Mouse (Mus musculus) lung, postnatal 36 days (tissue): ENCODE data around the gene Dbx2.

Experiments used
- DNase-seq: peaks from one replicate; pipeline ENCODE4 v3.0.0; 2022; ENCODE audit warnings: mixed read lengths

Dbx2 gene

GRCm38 (mm10) chr15:95655860-95656259 is at the start of gene Dbx2:
Gene Dbx2 (minus strand): TSS chr15:95655960.
- DNase-seq, result no peak

DNA sequence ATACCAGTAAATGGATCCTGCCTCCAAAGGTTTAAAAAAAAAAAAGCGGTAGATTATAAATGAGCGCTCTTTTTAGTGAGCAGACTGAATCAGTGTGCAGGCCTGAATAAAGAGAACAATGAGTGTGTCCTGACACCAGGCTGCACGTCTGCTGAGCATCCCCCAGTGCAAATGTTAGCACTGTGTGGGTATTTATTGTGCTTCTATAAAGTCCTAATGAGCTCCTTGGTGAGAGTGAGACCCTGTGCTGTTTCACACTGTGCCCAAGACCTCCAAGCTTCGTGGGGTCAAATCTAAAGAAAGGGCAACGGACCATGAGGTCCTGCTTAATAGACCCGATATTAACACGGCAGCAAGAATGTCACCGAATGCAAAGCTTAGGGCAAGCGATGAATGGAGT is 46.4 kb upstream of the Dbx2 start:
- no peak for DNase-seq

- no peak for DNase-seq
Measured at GRCm38 (mm10) chr15:95701573-95701972, 45.8 kb upstream of the Dbx2 start.

GRCm38 (mm10) chr15:95699371-95699770 is 43.6 kb upstream of the Dbx2 start:
- DNase-seq, result no peak

- DNase-seq, result peak; percentile 23
Measured at GRCm38 (mm10) chr15:95693759-95694158, 38.0 kb upstream of the Dbx2 start.

- DNase-seq, result no peak
Measured at GRCm38 (mm10) chr15:95691594-95691993, 35.8 kb upstream of the Dbx2 start.

DNA sequence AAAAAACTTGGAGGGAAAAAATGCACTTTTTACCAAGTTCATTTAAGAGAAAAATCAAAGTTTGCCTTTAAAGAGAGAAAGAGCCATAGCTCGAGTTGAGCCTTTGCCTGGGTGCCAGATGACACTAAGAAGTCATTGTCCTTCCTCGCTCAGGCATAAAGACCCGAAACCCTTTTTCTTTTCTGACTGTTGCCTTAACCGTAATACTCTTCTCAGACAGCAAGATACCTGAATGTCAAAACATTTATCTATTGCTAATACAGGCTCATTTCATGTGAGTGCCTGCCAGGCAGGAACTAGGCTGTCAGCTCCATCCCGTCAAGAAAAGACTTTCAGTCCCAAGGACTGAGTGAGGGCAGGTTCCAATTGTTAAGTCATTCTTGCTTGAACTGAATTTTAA is 35.4 kb upstream of the Dbx2 start:
- DNase-seq, result no peak

DNA sequence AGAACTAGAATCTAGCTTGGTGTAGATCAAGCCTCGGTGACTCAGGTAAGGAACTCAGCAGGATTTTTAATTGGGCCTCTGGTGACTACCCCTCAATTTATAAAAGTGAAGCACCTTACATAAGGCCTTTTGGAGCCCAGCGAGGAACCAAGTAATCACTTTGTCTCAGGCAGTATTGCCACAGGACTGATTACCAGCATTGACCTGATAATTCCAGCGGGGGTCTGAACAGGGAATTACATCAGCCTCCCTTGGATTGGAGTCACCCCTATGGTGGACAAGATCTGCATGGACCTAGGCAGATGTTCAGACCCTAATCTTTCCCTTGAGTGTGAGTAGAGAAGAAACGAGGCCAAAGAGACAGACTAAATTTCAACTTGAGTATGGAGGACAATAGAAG is 26.9 kb upstream of the Dbx2 start:
- no peak for DNase-seq

- no peak for DNase-seq
Measured at GRCm38 (mm10) chr15:95675645-95676044, 19.9 kb upstream of the Dbx2 start.

- no peak for DNase-seq
Measured at GRCm38 (mm10) chr15:95675176-95675575, 19.4 kb upstream of the Dbx2 start.

DNA sequence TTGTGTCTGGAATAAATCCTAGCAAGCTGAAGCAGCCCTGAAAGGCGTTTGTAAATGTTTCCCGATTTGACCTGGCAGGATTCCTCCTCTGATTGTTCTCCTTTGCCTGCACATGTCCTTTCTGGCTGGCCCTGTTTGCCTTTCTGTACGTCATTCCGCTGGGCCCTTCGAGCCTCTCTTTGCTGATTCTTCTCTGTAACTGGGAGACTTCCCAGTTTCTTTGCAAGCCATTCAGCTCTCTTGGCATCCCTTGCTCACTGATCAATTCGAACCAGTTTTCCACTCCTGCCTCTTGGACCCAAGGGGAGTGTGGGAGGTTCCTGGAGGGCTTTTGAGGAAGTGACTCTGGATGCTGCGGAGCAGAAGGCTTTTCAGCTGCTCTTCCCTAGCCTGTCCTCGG is 11.4 kb upstream of the Dbx2 start:
- DNase-seq, result peak; percentile 2

GRCm38 (mm10) chr15:95665002-95665401 is 9.2 kb upstream of the Dbx2 start:
- DNase-seq, result no peak

DNA sequence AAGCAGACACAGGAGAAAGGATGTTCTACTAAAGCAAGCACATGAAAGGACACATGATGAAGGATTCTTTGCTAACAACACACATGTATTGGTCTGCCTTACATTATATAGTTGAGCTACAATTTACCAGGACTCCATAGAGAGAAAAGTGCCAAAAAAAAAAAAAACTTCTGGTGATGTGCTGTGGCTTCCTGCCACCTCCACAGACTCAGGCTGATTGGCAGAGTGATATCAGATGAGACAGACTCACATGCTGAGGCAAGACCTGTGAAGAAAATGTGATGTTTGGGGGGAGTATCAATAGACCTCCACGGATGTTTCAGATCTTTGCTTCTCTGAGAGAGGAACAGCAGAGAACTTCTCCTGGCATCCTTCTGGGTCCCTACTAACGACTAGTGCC is 6.0 kb upstream of the Dbx2 start:
- no peak for DNase-seq

DNA sequence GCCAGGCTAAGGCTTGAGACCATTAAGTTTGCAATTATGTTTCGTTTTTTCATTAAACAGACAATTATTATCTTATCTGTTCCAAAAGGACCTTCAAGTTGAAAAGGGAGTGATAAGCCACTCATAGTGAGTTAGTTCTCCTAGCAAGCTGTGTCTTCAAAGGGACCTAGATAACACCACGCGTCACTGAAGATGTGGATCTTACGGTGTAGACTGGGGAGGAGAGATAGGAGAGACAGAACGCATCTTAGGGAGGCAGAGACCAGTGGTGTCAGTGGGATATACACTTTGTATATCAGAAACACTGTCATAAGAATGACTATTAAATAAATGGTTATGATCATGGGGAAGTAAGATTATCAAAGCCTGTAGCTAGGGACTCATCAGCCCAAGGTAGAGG is 4.6 kb upstream of the Dbx2 start:
- DNase-seq, result no peak

GRCm38 (mm10) chr15:95654211-95654897 is 1.4 kb downstream of the Dbx2 start:
- no peak for DNase-seq

DNA sequence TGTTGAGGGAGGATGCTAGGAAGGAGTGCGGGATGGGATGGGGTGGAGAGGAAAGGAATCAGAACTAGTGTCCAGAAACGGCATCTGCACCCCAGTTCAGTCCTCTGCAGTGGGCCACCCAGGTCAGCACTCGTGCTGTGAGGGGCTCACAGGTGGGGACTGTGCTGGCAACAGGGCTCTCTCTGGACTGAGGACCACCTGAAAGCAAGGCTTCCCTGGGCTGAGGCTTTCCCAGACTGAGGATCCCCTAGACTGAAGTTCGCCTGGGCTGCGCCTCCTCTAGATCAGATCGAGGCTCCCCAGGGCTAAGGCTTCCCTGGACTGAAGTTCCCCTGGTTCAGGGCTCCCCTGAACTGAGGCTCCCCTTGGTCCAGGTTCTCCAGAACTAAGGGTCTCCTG is 1.9 kb downstream of the Dbx2 start:
- no peak for DNase-seq

DNA sequence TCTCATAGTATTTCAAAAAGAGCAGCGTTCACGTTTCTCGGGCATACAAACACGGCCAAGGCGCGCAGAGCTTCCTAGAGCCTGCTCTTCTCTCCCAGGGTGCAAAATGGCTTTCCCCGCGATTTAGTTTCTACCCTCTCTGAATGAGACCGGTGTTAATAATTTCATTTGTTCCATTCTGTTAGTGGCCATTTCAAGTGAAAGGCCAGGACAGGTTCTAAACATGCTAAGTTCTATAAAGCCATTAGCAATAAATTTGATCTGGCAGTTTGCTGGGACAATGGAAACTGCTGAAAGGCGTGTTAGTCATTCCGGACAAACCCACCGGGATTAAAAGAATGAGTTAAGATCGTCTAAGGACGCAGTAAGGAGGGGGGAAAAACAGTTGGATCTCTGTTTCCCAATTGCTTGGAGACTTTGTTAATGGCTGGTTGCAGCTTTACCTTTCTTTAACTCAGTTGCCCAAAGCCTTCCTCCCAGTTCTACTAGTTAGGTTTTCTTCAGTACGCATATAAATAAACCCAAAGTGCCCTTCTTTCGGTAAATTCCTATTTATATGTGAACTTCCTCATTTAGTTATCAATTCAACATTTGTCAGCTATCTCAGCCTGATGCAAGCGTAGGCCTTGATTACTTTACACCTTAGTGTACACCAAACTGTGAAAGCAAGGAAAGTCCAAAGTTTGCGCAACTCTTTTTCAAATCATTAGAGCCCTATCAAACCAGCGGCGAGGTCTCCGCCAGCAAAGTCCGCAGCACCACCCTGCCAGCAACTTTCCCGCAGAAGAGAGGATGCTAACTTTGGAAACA is 2.7 kb downstream of the Dbx2 start:
- DNase-seq, result no peak

DNA sequence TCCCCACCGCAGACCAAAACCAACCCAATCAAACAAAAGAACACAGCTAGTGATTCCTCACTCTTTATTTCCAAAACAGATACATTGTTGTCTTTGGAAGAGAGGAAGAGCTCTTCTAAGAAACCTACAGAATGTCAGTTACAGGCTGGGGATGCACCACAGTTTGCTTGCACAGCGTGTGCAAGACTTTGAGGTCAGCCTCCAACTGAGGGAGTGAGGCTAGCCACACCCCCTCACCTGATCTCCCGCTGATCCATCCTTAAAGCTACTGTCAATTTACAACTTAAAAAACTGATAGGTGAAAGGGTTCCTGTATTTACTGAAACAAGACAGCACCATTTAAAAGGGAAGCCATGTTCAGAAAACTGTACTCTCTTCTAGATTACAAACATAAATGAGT is 3.9 kb downstream of the Dbx2 start:
- DNase-seq, result no peak

- DNase-seq, result no peak
Measured at GRCm38 (mm10) chr15:95643505-95644029, 12.2 kb downstream of the Dbx2 start.

DNA sequence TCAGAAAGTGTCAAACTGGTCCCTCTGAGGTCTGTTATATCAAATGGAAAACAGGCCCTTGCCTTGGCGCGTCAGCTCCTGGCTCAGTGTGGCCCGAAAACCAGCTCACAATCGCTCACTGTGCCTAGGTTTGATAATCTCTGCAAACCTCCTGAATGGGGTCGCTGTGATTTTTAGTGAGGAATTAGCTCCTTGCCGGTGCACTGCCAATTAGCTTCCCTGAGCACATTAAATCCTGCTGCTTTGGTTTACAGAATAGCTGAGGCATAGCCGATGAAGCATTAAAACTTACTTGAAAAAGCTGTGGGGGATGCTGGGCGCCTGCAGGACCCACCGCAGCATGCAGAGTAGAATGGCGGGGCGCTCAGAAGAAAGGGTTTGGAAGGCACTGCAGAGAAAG is 15.4 kb downstream of the Dbx2 start:
- no peak for DNase-seq

DNA sequence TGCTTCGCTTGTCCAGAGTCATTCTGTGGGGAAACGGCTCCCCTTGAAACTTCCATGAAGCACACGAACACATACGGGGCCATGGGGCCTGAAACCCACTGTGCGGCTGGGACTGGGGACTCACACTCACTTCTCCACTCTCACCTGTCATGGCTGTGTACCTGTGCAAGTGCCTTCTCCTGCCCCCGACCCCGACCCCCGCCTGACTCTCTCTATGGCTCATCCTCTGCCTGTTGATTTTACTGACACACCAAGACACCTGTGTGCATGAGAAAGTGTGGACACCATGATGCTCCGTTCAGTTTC is 16.0 kb downstream of the Dbx2 start:
- DNase-seq, result no peak

- no peak for DNase-seq
Measured at GRCm38 (mm10) chr15:95639115-95639828, 16.5 kb downstream of the Dbx2 start.

- no peak for DNase-seq
Measured at GRCm38 (mm10) chr15:95624396-95624795, 31.4 kb downstream of the Dbx2 start.

DNA sequence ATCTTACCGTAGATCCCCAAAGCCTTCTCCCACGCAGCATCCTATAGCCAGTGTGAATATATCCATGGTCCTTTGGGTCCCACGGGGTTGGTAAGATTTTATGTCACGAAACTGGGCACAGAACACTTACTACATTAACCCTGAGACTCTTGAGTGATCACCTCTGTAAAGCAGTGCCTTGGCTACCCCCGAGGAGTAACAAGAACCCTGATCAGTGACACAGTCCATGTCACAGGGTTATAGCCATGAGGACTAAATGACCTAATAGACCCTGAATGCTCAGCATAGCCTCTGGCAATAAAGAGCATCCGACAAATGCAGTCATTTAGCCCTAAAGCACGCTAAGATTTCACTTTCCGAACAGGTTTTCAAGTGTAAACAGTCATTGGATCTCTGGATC is 33.0 kb downstream of the Dbx2 start:
- DNase-seq, result no peak
